Mouse (Mus musculus): ENCODE results near the gene Fam193a.

DNA sequence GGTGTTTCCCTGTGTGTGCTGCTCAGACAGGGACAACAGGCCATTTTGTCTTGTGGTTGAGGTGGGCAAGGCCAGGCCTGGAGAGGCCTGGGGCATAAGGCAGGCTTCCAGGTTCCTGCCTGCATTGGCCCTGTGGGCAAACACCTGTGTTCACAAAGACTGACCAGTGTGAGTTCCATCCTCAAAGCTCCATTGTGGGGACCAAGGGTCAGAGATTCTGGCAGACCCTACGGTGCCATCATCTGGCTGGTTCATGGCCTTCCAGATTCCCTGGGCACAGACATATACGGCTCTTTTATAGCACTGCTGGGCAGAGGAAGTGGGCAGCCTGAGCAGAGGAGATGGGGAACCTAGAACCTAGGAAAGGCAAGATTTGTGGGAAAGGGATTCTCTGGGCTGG lies 157.6 kb downstream of the Fam193a start:
- no peak for TF ChIP-seq POLR2A (IDR thresholded peaks at IDR 0.05; ENCODE audit: low read depth, low read length)
- TF ChIP-seq CTCF (IDR thresholded peaks at IDR 0.05; ENCODE audit: extremely low read depth, insufficient read depth, insufficient read length, insufficient replicate concordance) = no peak

Data from spleen, adult 2 months (tissue).